Mouse (Mus musculus) ES-E14 (cell line): ENCODE results near the gene Zmym3.
A peak's percentile ranks its signal among the peaks of the same experiment; 100 is the strongest.

Experiments
- CHD2 ChIP-seq: IDR thresholded peaks from 2 replicates; pipeline ENCODE4 v1.6.1; 2014; ENCODE audit warnings: mild to moderate bottlenecking, low read depth, low read length, inconsistent platforms
- ZNF384 ChIP-seq: IDR thresholded peaks from 2 replicates; pipeline ENCODE4 v1.6.1; 2012; ENCODE audit warnings: low read depth, low read length, inconsistent platforms

GRCm38 (mm10) chrX:101429142-101429949 is 8.7 kb upstream of the Zmym3 start, which contains the start of gene Nono:
- TF ChIP-seq ZNF384 = peak; percentile 77; the same call in 1 of the 2 replicates
- TF ChIP-seq CHD2 = no peak; the same call in 1 of the 2 replicates
